Mouse (Mus musculus) CD8-positive naive resting alpha-beta T cell, adult 57 days (primary cell): ENCODE measurements around the gene Map3k20. TPM values are rescaled to one million over a fixed set of nuclear protein-coding genes. Genes with fewer than 3 reads are reported as not detected.

Experiments used
- total RNA-seq: library from RNA; stranded (reverse); gene quantifications from one replicate; pipeline ENCODE4 v1.2.4, GENCODE M21; 2023

Map3k20 gene
- 1.4 TPM for total RNA-seq

GRCm38 (mm10) chr2:72285256-72285887 is at the start of gene Map3k20:
TSS of gene Map3k20 (plus strand) at chr2:72285637.

GRCm38 (mm10) chr2:72475797-72476485 is 190.5 kb downstream of the Map3k20 start, which contains the start of gene Cdca7:
TSS of gene Cdca7 (plus strand) at chr2:72476159.

Other genes starting within 250 kb of the Map3k20 start
- gene Cdca7, start 190.5 kb downstream of the Map3k20 start, total RNA-seq, result 7.1 TPM